Mouse (Mus musculus): ENCODE data around the gene Spata7. TPM values are rescaled to one million over a fixed set of nuclear protein-coding genes. Genes with fewer than 3 reads are reported as not detected.

Gene Spata7
- total RNA-seq (2023; ENCODE audit: inconsistent age): 10.5 to 13.2 TPM (median 12.6 TPM) in 4 replicates

DNA sequence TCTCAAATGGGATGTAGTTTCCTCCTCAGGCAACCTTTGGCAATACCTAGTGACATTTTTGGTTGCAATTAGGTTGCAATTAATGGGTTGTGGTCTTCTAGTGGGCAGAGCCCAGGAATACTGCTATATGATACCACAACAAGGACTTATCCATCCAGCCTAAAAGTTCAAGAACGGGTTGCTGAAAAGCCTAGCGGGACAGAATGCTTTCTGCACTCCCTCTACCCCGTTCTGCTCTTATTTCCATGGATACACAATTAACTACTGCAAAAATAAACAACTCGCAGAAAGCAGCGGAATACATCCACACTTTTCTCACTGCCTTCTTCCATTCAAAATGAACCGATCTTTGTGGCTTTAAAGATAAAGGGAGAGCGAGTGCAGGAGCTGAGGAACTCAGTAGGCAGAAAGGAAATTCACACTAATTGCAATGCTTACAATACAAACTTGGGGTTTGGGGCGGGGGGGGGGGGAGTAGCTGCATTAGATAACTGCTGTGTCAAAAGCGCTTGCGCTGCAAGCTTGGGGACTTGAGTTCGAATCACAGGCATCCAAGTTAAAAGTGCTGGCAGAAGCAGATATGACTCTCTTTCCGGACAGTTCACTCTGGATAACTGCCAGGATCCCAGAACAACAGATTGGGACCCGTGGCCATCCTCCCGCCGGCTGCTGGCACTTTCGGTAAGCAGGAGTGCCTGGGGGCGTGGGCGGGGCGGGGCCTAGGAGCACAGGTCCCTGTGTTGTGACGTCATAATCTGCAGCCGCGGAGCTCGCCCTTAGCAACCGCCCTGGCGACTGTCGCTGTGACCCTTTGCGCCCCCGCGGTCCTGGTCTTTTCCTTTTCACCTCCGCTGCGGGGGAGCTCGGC is at the start of gene Spata7:
TSS of gene Spata7 (plus strand) at position 766 of the 868 bp plus-strand sequence.

Other genes with a start within 250 kb of the Spata7 start
- 5.6 to 7.5 TPM (median 6.0 TPM) in 4 replicates for gene Kcnk10, start 49.8 kb upstream of the Spata7 start, total RNA-seq (2023; ENCODE audit: inconsistent age)
- 5.7 to 7.8 TPM (median 6.8 TPM) in 4 replicates for gene Ptpn21, start 109.2 kb downstream of the Spata7 start, total RNA-seq (2023; ENCODE audit: inconsistent age)
- gene Zc3h14, start 118.8 kb downstream of the Spata7 start, total RNA-seq (2023; ENCODE audit: inconsistent age): 89.7 to 95.4 TPM (median 91.4 TPM) in 4 replicates